Mouse (Mus musculus): Measurements from ENCODE around the gene Csf2rb.

DNA sequence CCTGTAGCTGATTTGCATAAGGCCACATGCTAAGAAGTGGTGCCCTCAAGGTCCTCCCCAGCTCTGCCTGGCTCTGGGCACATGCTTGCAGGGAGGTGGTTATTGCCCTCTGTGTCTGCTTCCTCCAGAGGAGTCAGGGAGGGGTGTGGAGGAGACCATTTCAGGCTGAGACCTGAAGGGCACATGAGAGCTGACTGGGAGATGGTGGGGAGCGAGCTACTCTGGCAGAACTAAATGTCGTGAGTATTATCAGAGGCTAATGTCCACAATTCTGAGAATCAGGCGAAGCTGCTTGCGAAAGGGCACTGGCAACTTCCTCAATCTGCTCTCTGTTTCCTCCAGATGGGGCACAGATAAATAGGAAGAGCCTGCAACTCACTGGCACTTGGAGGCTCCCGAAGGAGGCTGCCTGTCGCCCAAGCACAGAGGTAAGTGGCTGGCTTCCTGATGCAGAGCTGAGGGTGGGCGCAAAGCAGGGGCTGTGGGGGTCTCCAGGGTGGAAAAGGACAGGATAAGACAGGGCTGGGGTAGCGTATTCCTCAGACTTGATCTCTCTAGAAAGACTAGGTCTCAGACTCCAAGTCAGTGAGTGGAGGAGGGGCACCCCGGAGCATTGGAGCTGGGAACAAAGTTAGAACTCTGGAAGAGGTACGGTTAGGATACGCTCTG is at the start of gene Csf2rb:
- TF ChIP-seq CTCF (IDR thresholded peaks at IDR 0.05) = no peak
- 0 out of 2 replicates have a peak, but pooled peaks have one; percentile 27 for TF ChIP-seq POLR2A (IDR thresholded peaks at IDR 0.05; ENCODE audit: insufficient read depth, low read depth, low read length)
- no peak for TF ChIP-seq EP300 (IDR thresholded peaks at IDR 0.05; ENCODE audit: insufficient read depth, low read depth, low read length)
